Mouse (Mus musculus) megakaryocyte, embryonic 14.5 days (primary cell): ENCODE data around the gene Fam184b.
"Not testable (repeated sequence)": the region's sequence is repeated elsewhere in the genome, so short reads cannot be mapped to it uniquely, and the experiment has no call there.

ENCODE experiments used
- FLI1 ChIP-seq: IDR thresholded peaks from 2 replicates; pipeline ENCODE4 v1.6.1; 2012; ENCODE audit warnings: low read length, inconsistent platforms, mixed read lengths
- GATA1 ChIP-seq: IDR thresholded peaks from 3 replicates; pipeline ENCODE4 v1.6.1; 2012; ENCODE audit warnings: mixed read lengths, low read length, inconsistent platforms, borderline replicate concordance

GRCm38 (mm10) chr5:45658406-45658805 lies 19.0 kb upstream of the Fam184b start:
- not testable (repeated sequence) for TF ChIP-seq GATA1, FLI1
